Mouse (Mus musculus) stomach, embryonic 15.5 days (tissue): ENCODE measurements around the gene Rasgef1c. TPM values are rescaled to one million over a fixed set of nuclear protein-coding genes. Genes with fewer than 3 reads are reported as not detected.

Experiments used
- ATAC-seq: fragments of 200-750 bp; cut with Nextera tagmentation; 2 replicates; pipeline ENCODE4 v1.8.0; 2017; ENCODE audit warnings: low read depth, moderate number of reproducible peaks, moderate TSS enrichment; ENCODE audit not compliant: insufficient read depth, low FRiP score
- H3K27ac ChIP-seq: fragments of 300-500 bp; sonication (generic); 2 replicates; pipeline ENCODE4 v1.5.1; 2015; ENCODE audit warnings: mild to moderate bottlenecking, inconsistent platforms
- H3K27me3 ChIP-seq: fragments of 300-500 bp; sonication (generic); replicated peaks from 2 replicates; pipeline ENCODE4 v1.6.1; 2015; ENCODE audit warnings: inconsistent platforms
- H3K36me3 ChIP-seq: fragments of 300-500 bp; sonication (generic); 2 replicates; pipeline ENCODE4 v1.6.1; 2015; ENCODE audit warnings: inconsistent platforms
- H3K4me1 ChIP-seq: fragments of 300-500 bp; sonication (generic); 2 replicates; pipeline ENCODE4 v1.6.1; 2015; ENCODE audit warnings: inconsistent platforms
- H3K4me2 ChIP-seq: fragments of 300-500 bp; sonication (generic); 2 replicates; pipeline ENCODE4 v1.6.1; 2015; ENCODE audit warnings: mild to moderate bottlenecking, inconsistent platforms
- H3K4me3 ChIP-seq: fragments of 300-500 bp; sonication (generic); replicated peaks from 2 replicates; pipeline ENCODE4 v1.5.1; 2015; ENCODE audit warnings: inconsistent platforms
- H3K9ac ChIP-seq: fragments of 300-500 bp; sonication (generic); 2 replicates; pipeline ENCODE4 v1.6.1; 2015; ENCODE audit warnings: inconsistent platforms
- H3K9me3 ChIP-seq: fragments of 300-500 bp; sonication (generic); 2 replicates; pipeline ENCODE4 v1.6.1; 2016; ENCODE audit warnings: inconsistent platforms
- whole genome bisulfite sequencing: fragments of 180-500 bp; shearing (Covaris S2); methylation state at CpG from one replicate; pipeline ENCODE4 v1.1.7; 2015; 5-methylcytosine and 5-hydroxymethylcytosine counted together
- polyA plus RNA-seq: library from polyadenylated mRNA; unstranded; fragments of >200 nt; fragmentation: Nextera tagmentation; extraction: Ambion mirVana; gene quantifications from 2 replicates; pipeline ENCODE4 v1.2.1, GENCODE M21; 2015

Gene Rasgef1c
- polyA plus RNA-seq, 1 experiment from 2014 or later = 0.49 TPM

DNA sequence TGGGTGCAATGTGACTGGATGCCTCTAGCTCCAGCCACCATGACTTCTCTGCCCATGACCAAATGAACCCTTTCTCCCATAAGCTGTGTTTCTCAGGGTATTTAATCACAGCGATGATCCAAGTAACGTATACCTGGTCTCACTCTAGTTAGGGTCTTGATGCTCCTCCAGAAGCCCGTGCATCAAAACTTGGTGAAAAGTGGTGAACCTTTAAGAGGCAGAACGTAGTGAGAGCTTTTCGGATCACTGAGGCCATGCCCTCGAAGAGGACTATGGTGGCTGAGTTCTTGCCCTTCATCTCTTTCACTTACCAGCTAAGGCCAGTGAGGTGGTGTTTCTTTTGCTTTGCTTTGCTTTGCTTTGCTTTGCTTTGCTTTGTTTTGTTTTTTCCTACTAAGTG lies 52.0 kb downstream of the Rasgef1c start:
- Histone ChIP-seq H3K27me3 (no peaks in the 10 kb centered on the region), H3K4me1 (no peaks in the 10 kb centered on the region), H3K4me2 (no peak overlapping the region), H3K9ac (no peak overlapping the region), H3K4me3 (no peak overlapping the region), H3K36me3 (no peaks in the 10 kb centered on the region), H3K9me3 (no peaks in the 10 kb centered on the region), H3K27ac (no peak overlapping the region)
- no peak for ATAC-seq
- 91% methylated on average over 6 of the region's 6 CpGs for WGBS

DNA sequence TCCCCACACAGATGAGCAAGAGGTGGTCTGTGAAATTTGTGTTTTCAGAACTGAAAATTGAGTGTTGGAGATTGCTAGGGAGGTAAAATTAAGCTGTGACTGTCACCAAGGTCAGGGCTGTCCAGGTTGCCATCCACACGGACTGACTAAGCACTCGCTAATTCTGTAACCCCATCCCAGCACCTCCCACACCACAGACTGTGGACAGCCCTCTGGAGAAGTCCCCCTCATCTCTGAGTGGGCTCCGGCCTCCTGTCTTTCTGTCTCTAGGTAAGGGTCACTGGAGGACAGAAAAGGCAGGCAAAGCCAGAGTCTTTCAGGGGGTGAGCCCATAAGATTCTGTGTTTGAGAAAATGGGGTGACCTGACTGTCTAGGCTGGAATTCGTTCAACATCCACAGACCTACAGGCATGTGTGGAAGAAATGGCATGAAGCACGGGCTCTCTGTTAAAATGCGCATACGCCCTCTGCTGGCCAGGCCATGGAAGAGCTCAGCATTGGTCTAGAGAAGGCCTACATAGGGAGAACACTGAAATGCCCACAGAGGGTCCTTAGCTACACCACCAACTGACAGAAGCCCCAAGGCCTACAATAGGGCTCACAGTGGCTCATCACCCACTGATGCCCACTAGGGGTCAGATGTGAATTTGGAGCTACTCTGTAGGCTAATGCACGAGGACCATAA lies 54.1 kb downstream of the Rasgef1c start:
- no peak overlapping the region for H3K4me2 ChIP-seq
- ATAC-seq = 0 out of 2 replicates have a peak, but pooled peaks have one; percentile 52
- H3K27me3 ChIP-seq = no peaks in the 10 kb centered on the region
- H3K36me3 ChIP-seq = no peaks in the 10 kb centered on the region
- no peak overlapping the region for H3K4me3 ChIP-seq
- WGBS = 24% methylated on average over 8 of the region's 8 CpGs
- H3K9me3 ChIP-seq = no peaks in the 10 kb centered on the region
- no peak overlapping the region for H3K27ac ChIP-seq
- H3K9ac ChIP-seq = no peak overlapping the region
- H3K4me1 ChIP-seq = no peaks in the 10 kb centered on the region

DNA sequence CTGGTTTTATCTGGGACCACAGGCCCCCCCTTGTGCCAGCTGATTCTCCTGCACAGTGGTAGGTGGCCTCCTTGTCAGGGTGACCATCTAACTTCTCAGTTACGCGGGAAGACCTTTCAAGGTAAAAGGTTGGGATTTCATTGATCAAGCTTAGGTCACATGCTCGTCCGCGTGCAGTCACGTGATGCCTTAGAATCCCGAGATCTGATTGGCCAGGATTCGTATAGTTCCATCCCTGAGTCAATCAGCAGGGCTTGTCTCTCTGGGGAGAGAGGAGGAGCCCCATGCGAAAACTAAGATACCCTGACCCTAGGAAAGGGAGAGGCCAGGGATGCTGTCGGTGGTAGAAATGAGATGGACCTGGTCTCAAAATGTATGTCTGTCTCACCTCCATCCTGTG lies 56.4 kb downstream of the Rasgef1c start:
- no peaks in the 10 kb centered on the region for H3K36me3 ChIP-seq
- H3K9me3 ChIP-seq = no peaks in the 10 kb centered on the region
- 68% methylated on average over 10 of the region's 10 CpGs for WGBS
- H3K9ac ChIP-seq = no peak overlapping the region
- H3K4me2 ChIP-seq = no peak overlapping the region
- H3K4me3 ChIP-seq = no peak overlapping the region
- H3K4me1 ChIP-seq = no peaks in the 10 kb centered on the region
- ATAC-seq = no peak
- H3K27me3 ChIP-seq = no peaks in the 10 kb centered on the region
- H3K27ac ChIP-seq = no peak overlapping the region

DNA sequence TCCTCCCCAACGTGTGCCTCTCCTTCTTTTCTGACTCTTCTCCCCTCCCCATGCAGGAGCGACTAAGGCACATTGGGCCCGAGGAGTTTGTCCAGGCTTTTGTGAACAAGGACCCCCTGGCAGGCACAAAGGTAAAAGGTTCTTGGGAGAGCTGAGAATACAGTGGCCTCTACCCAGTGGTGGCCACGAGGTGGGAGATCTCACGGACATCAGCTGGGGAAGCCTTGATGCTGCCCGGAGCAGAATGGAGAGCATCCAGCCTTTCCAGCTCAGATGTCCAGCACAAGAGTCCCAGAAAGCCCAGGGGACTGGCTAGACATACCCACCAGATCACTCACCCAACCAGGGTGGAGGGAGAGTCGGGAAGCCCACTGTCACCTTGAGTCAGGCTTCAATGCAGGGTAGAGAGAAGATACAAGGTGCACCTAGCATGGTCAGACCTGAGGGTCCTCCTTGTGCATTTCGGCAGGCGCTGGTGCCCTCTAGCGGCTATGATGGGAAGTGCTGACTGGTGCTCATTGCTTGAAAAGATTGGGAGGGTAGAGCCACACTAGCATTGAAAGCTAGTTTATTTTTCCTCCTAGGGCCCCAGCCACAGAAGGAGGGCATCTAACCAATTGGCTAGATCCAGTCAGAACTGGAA lies 59.6 kb downstream of the Rasgef1c start:
- Histone ChIP-seq H3K36me3 (no peaks in the 10 kb centered on the region), H3K4me3 (no peak overlapping the region), H3K4me2 (no peak overlapping the region), H3K9me3 (no peaks in the 10 kb centered on the region), H3K4me1 (no peaks in the 10 kb centered on the region), H3K9ac (no peak overlapping the region), H3K27ac (no peak overlapping the region), H3K27me3 (no peaks in the 10 kb centered on the region)
- peak; percentile 43; the same call in 1 of the 2 replicates for ATAC-seq
- 34% methylated on average over 10 of the region's 10 CpGs for WGBS

DNA sequence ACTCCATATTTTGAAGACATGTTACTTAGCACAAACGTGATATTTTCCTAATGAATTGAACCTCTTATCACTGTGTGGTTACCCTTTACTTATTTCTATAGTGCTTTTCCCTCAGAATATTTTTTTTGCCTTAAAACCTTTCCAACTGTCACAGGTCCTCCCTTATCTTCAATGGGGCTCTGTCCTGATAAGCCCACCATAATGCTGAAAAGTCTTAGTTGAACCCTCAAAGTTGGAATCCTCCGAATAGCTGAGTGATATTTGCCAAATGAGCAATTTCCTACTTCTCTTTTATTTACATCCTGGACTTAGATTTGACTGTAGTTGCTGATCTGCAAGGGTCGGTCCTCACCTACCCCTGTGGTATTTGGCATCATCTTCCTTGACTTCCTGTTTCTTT lies 63.7 kb downstream of the Rasgef1c start:
- Histone ChIP-seq H3K36me3 (no peaks in the 10 kb centered on the region), H3K4me2 (no peak overlapping the region), H3K27me3 (no peaks in the 10 kb centered on the region), H3K27ac (no peak overlapping the region), H3K4me3 (no peak overlapping the region), H3K9ac (no peak overlapping the region), H3K4me1 (no peaks in the 10 kb centered on the region), H3K9me3 (no peaks in the 10 kb centered on the region)
- ATAC-seq = no peak
- WGBS = 70% methylated on average over 3 of the region's 3 CpGs

DNA sequence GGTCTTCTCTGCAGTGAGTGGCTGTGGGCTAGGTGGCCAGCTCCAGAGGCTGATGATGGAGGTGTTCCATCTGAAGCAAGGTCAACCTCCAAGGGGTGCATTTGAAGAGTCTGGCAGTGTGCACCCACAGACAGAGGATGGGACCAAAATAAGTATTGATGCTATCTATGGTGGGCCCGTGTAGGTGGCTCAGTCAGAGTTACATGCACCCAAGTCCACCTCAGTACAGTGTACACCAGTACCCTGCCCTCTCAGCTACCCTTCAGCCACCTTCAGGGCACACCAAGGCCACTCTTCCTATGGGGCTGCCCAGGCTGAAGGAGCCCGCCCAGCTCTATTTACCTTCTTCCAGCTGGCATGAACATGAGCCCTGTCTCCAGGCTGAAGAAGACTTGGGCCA lies 68.1 kb downstream of the Rasgef1c start:
- Histone ChIP-seq H3K27ac (no peak overlapping the region), H3K4me1 (no peaks in the 10 kb centered on the region), H3K36me3 (no peaks in the 10 kb centered on the region), H3K4me3 (no peak overlapping the region), H3K9ac (no peak overlapping the region), H3K4me2 (no peak overlapping the region), H3K9me3 (no peaks in the 10 kb centered on the region), H3K27me3 (no peaks in the 10 kb centered on the region)
- 95% methylated on average over 2 of the region's 2 CpGs for WGBS
- no peak for ATAC-seq

DNA sequence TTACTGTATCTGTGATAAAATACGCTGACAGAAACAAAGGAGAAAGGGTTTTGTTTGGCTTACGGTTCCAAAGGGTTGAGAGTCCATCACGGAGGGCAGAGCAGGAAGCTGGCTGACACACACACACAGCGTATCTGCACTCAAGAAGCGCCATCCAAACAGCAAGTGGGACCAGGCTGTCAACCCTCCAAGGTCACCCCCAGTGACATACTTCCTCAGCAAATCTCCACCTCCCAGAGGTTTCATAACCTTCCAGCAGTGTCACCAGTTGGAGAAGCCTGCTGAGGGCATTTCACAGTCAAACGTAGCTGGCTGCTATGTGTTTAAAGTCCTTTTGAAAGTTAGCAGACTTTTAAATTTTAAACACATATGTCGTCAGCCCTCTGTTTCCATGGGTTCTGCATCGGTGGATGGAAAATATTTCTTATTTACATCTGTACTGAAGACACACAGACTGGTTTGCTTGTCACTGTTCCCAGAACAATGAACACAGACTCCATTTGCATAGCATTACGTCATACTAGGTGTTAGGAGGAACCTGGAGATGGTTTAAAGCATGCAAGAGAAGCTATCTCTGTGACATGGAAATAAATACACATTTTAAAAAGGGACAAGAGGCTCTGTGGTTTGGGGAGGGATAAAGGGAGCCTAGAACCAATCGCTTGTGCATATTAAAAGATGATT lies 72.2 kb downstream of the Rasgef1c start:
- Histone ChIP-seq H3K9me3 (no peaks in the 10 kb centered on the region), H3K9ac (no peak overlapping the region), H3K4me3 (no peak overlapping the region), H3K4me2 (no peak overlapping the region), H3K27ac (no peak overlapping the region), H3K27me3 (no peaks in the 10 kb centered on the region), H3K36me3 (no peaks in the 10 kb centered on the region), H3K4me1 (no peaks in the 10 kb centered on the region)
- 76% methylated on average over 10 of the region's 10 CpGs for WGBS
- ATAC-seq = no peak

DNA sequence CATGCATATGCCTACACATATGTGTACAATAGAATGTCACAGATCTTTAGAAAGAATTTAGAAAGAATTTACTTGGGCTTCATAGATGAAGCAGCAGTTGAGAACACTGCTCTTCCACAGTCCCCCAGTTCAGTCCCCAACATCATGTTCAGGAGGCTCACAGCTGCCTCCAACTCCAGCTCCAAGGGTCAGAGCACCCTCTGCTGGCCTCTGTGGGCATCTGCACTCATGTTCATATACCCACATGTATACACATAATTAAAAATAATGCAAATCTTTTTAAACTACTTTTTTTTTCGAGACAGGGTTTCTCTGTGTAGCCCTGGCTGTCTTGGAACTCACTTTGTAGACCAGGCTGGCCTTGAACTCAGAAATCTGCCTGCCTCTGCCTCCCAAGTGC lies 73.0 kb downstream of the Rasgef1c start:
- no peaks in the 10 kb centered on the region for H3K4me1 ChIP-seq
- no peak overlapping the region for H3K9ac ChIP-seq
- no peak overlapping the region for H3K4me2 ChIP-seq
- no peak overlapping the region for H3K27ac ChIP-seq
- ATAC-seq = no peak
- H3K4me3 ChIP-seq = no peak overlapping the region
- no peaks in the 10 kb centered on the region for H3K27me3 ChIP-seq
- no peaks in the 10 kb centered on the region for H3K36me3 ChIP-seq
- H3K9me3 ChIP-seq = no peaks in the 10 kb centered on the region
- 56% methylated on average over 1 of the region's 1 CpGs for WGBS

DNA sequence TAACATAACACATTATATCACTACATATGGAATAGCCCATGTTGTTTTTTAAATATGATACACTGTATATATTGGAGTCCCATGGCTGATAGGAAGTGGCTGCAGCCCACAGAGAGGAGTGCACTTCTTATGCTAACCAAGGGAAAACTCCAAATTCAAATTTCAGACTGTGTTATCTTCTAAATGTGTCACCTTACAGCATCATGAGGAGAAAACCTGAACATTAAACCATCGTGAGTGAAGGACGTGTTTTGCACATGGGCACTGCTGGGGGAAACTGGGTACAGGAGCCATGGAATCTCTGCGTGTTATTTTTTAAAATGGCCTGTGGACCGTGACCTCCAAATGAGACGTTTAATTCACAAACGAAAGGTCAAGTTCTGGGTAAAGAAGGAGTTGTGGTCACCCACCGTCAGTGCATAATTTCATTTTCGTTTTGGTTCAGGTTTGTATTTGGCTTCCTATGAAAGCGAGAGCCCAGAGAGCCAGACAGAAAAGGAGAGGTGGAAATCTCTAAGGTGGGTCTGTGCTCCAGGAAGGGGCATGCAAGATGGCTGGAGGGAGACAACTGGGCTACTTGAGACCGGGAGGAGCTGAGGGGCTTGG lies 76.4 kb downstream of the Rasgef1c start:
- Histone ChIP-seq H3K4me1 (no peaks in the 10 kb centered on the region; the same call in 1 of the 2 replicates), H3K9me3 (no peaks in the 10 kb centered on the region), H3K4me2 (no peak overlapping the region), H3K36me3 (no peaks in the 10 kb centered on the region), H3K9ac (no peak overlapping the region), H3K4me3 (no peak overlapping the region), H3K27ac (no peak overlapping the region), H3K27me3 (no peaks in the 10 kb centered on the region)
- 76% methylated on average over 10 of the region's 10 CpGs for WGBS
- no peak for ATAC-seq

DNA sequence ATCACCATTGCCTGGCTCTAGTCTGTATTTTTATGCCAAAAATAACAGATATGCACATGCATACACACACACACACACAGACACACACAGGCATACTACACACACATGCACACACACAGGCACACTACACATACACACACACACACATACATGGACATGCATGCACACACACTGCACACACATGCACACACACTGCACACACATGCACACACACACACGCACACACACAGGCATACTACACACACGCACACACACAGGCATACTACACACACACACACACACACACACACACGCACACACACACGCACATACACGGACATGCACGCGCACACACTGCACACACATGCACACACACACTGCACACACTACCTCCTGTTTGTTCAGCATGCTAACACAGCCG lies 77.3 kb downstream of the Rasgef1c start:
- no peaks in the 10 kb centered on the region; the same call in 1 of the 2 replicates for H3K4me1 ChIP-seq
- no peak overlapping the region for H3K27ac ChIP-seq
- H3K4me2 ChIP-seq = no peak overlapping the region
- H3K9me3 ChIP-seq = no peaks in the 10 kb centered on the region
- ATAC-seq = no peak
- no peak overlapping the region for H3K9ac ChIP-seq
- no peak overlapping the region for H3K4me3 ChIP-seq
- no peaks in the 10 kb centered on the region for H3K27me3 ChIP-seq
- WGBS = 94% methylated on average over 8 of the region's 8 CpGs
- no peaks in the 10 kb centered on the region for H3K36me3 ChIP-seq

DNA sequence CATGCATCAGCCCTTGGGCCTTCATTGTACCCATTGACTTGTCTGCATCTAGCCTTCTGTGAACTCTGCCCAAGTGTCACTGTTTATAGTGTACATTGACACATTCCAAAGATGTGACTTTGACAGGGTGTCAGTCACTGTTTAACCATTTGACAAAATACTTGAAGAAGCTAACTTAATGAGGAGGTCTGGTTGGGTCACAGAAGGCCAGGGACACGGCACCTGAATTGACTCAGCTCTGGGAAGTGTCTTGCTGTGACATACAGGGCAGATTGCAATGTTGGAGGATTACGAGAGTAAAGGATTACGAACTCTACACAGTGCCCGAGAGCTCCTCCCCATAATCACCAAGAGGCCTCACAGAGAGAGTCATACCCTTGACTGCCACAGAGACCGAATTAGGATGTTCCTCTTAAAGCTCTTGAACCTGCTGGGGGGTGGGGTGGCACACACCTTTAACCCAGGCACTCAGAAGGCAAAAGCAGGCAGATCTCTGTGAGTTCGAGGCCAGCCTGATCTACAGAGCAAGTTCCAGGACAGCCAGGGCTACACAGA lies 79.1 kb downstream of the Rasgef1c start:
- WGBS = 73% methylated on average over 6 of the region's 6 CpGs
- no peaks in the 10 kb centered on the region for H3K27me3 ChIP-seq
- no peak overlapping the region for H3K4me3 ChIP-seq
- no peak overlapping the region for H3K4me2 ChIP-seq
- H3K36me3 ChIP-seq = no peaks in the 10 kb centered on the region
- H3K9me3 ChIP-seq = no peaks in the 10 kb centered on the region
- no peaks in the 10 kb centered on the region; the same call in 1 of the 2 replicates for H3K4me1 ChIP-seq
- H3K9ac ChIP-seq = no peak overlapping the region
- H3K27ac ChIP-seq = no peak overlapping the region
- ATAC-seq = no peak
